Mouse (Mus musculus) gastrocnemius, adult 2 months (tissue): Measurements from ENCODE around the gene Dctpp1. TPM values are rescaled to one million over a fixed set of nuclear protein-coding genes. Genes with fewer than 3 reads are reported as not detected.
"Not testable (repeated sequence)": the region's sequence is repeated elsewhere in the genome, so short reads cannot be mapped to it uniquely, and the experiment has no call there.

Experiments
- DNase-seq: peaks from one replicate; pipeline ENCODE4 v3.0.0; 2022
- H3K27ac ChIP-seq: fragments of 200-600 bp; 2 replicates; pipeline ENCODE4 v1.8.1; 2022; ENCODE audit warnings: mild to moderate bottlenecking
- H3K4me3 ChIP-seq: fragments of 200-600 bp; 2 replicates; pipeline ENCODE4 v1.8.1; 2022; ENCODE audit warnings: mild to moderate bottlenecking, moderate library complexity
- CTCF ChIP-seq: fragments of 200-600 bp; IDR thresholded peaks from 2 replicates; pipeline ENCODE4 v1.8.1; 2022; ENCODE audit warnings: antibody characterized with exemption, mild to moderate bottlenecking, moderate library complexity
- intact Hi-C: fragments of 180-260 bp; cut with DNase I; formaldehyde crosslinking; loops from one replicate; pipeline ENCODE4 v1.15.1; 2025
- total RNA-seq, 2 experiments: library from RNA; stranded (reverse); gene quantifications; 2 replicates each; pipeline ENCODE4 v1.2.3; 2021

Dctpp1 gene
- total RNA-seq, 2 experiments from 2014 or later: 25.1 to 35.4 TPM

- intact Hi-C loops: no loop called here
- Histone ChIP-seq H3K4me3 (peak overlapping the region; percentile 75), H3K27ac (no peak overlapping the region)
- no peak for TF ChIP-seq CTCF
- DNase-seq: no peak
Measured at GRCm38 (mm10) chr7:127259186-127259905, 1.2 kb downstream of the Dctpp1 start.

- intact Hi-C loops: no loop called here
- TF ChIP-seq CTCF: no peak
- Histone ChIP-seq H3K4me3 (no peak overlapping the region), H3K27ac (no peak overlapping the region)
- DNase-seq: no peak
Measured at GRCm38 (mm10) chr7:127256518-127256917, 4.0 kb downstream of the Dctpp1 start.

GRCm38 (mm10) chr7:127255965-127256364, 4.5 kb downstream of the Dctpp1 start:
- no peak overlapping the region for H3K4me3 ChIP-seq
- DNase-seq: no peak
- intact Hi-C loops: no loop called here
- no peak for TF ChIP-seq CTCF
- H3K27ac ChIP-seq: no peak overlapping the region

GRCm38 (mm10) chr7:127255008-127255407, 5.5 kb downstream of the Dctpp1 start:
- intact Hi-C loops: no loop called here
- peak overlapping the region; percentile 95 for H3K27ac ChIP-seq

GRCm38 (mm10) chr7:127253821-127254769, 6.4 kb downstream of the Dctpp1 start:
- intact Hi-C loops: no loop called here
- Histone ChIP-seq H3K27ac (peak overlapping the region; percentile 95), H3K4me3 (peak overlapping the region; percentile 71)
- peak; percentile 97 for DNase-seq
- TF ChIP-seq CTCF: no peak

More at GRCm38 (mm10) chr7:127255008-127255407, 5.5 kb downstream of the Dctpp1 start:
- no peak for TF ChIP-seq CTCF
- H3K4me3 ChIP-seq: peak overlapping the region; percentile 71
- DNase-seq: no peak

- TF ChIP-seq CTCF: no peak
- Histone ChIP-seq H3K27ac (peak overlapping the region; percentile 95), H3K4me3 (peak overlapping the region; percentile 71)
- DNase-seq: no peak
- intact Hi-C loops: no loop called here
Measured at GRCm38 (mm10) chr7:127253341-127253740, 7.2 kb downstream of the Dctpp1 start.

GRCm38 (mm10) chr7:127252414-127252813, 8.1 kb downstream of the Dctpp1 start:
- no peak for DNase-seq
- TF ChIP-seq CTCF: peak; percentile 54
- Histone ChIP-seq H3K4me3 (no peak overlapping the region), H3K27ac (0 out of 2 replicates have a peak overlapping the region, but pooled peaks have one; percentile 4)
- intact Hi-C loops: no loop called here

- DNase-seq, H3K27ac ChIP-seq, H3K4me3 ChIP-seq, intact Hi-C loops: not testable (repeated sequence)
Measured at GRCm38 (mm10) chr7:127250511-127250910, 10.0 kb downstream of the Dctpp1 start.

GRCm38 (mm10) chr7:127244658-127245510, 15.6 kb downstream of the Dctpp1 start:
- DNase-seq: peak; percentile 75
- TF ChIP-seq CTCF: no peak
- intact Hi-C loops: no loop called here
- peak overlapping the region; percentile 94 for H3K27ac ChIP-seq
- H3K4me3 ChIP-seq: peak overlapping the region; percentile 79

GRCm38 (mm10) chr7:127243870-127244657, 16.4 kb downstream of the Dctpp1 start, which contains the start of gene Zfp771:
TSS of gene Zfp771 (plus strand) at chr7:127244274.
- H3K27ac ChIP-seq: peak within 1 kb of the TSS; percentile 94
- peak; percentile 17; the same call in 1 of the 2 replicates for TF ChIP-seq CTCF
- intact Hi-C loops: no loop called here
- peak within 1 kb of the TSS; percentile 79 for H3K4me3 ChIP-seq
- peak; percentile 99 for DNase-seq

- Histone ChIP-seq H3K27ac (peak overlapping the region; percentile 94), H3K4me3 (peak overlapping the region; percentile 79)
- intact Hi-C loops: no loop called here
- DNase-seq: no peak
- no peak for TF ChIP-seq CTCF
Measured at GRCm38 (mm10) chr7:127243361-127243867, 17.1 kb downstream of the Dctpp1 start.
